Mouse (Mus musculus) liver, adult 2 months (tissue): ENCODE results near the gene Arhgap42. TPM values are rescaled to one million over a fixed set of nuclear protein-coding genes. Genes with fewer than 3 reads are reported as not detected.

ENCODE experiments used
- DNase-seq: peaks from one replicate; pipeline ENCODE4 v3.0.0-alpha.2; 2011; ENCODE audit warnings: low read depth, low spot score; ENCODE audit errors: extremely low read depth
- H3K27ac ChIP-seq: fragments of 200-500 bp; replicated peaks from 2 replicates; pipeline ENCODE4 v1.5.1; 2012; ENCODE audit warnings: low read depth, mild to moderate bottlenecking, control low read depth, inconsistent platforms, low read length; ENCODE audit not compliant: insufficient read depth
- H3K27me3 ChIP-seq: fragments of 200-500 bp; 2 replicates; pipeline ENCODE4 v1.6.1; 2012; ENCODE audit warnings: mild to moderate bottlenecking, moderate library complexity, low read length, inconsistent platforms; ENCODE audit not compliant: control insufficient read depth, insufficient read depth
- H3K36me3 ChIP-seq: fragments of 200-500 bp; 2 replicates; pipeline ENCODE4 v1.6.1; 2012; ENCODE audit warnings: low read length, inconsistent platforms; ENCODE audit not compliant: control insufficient read depth, insufficient read depth
- H3K4me1 ChIP-seq: fragments of 200-500 bp; 2 replicates; pipeline ENCODE4 v1.6.1; 2011; ENCODE audit warnings: low read length; ENCODE audit not compliant: control insufficient read depth, insufficient read depth
- H3K4me3 ChIP-seq: fragments of 200-500 bp; 2 replicates; pipeline ENCODE4 v1.5.1; 2011; ENCODE audit warnings: low read depth, mild to moderate bottlenecking, control low read depth, low read length, moderate library complexity; ENCODE audit not compliant: insufficient read depth
- H3K79me2 ChIP-seq: fragments of 200-500 bp; 2 replicates; pipeline ENCODE4 v1.6.1; 2012; ENCODE audit warnings: inconsistent platforms, mild to moderate bottlenecking, low read length, moderate library complexity; ENCODE audit not compliant: control insufficient read depth, insufficient read depth
- H3K9ac ChIP-seq: fragments of 200-500 bp; 2 replicates; pipeline ENCODE4 v1.6.1; 2012; ENCODE audit warnings: low read depth, mild to moderate bottlenecking, control low read depth, inconsistent platforms, low read length
- CTCF ChIP-seq: fragments of 200-500 bp; IDR thresholded peaks from 2 replicates; pipeline ENCODE4 v1.5.1; 2011; ENCODE audit warnings: low read depth, low read length, control low read depth
- POLR2A ChIP-seq: fragments of 200-500 bp; IDR thresholded peaks from 2 replicates; pipeline ENCODE4 v1.6.1; 2011; ENCODE audit warnings: low read length, control low read depth; ENCODE audit not compliant: insufficient read depth; ENCODE audit errors: extremely low read depth
- WGBS: fragments of 180-500 bp; shearing (Covaris S2); methylation state at CpG from one replicate; pipeline ENCODE4 v1.1.7; 2018; 5-methylcytosine and 5-hydroxymethylcytosine counted together
- polyA plus RNA-seq: library from polyadenylated mRNA; depleted of rRNA; stranded (reverse); fragments of >200 nt; gene quantifications from 2 replicates; pipeline ENCODE4 v1.2.3, GENCODE M21; 2012
- total RNA-seq: library from RNA; depleted of rRNA; stranded (reverse); fragments of >200 nt; gene quantifications from 2 replicates; pipeline ENCODE4 v1.2.3, GENCODE M21; 2014

Gene Arhgap42
- total and polyA plus RNA-seq, 2 experiments, result 21.8 to 28.1 TPM

- no peak overlapping the region for H3K4me3 ChIP-seq
- H3K36me3 ChIP-seq, result no peaks in the 10 kb centered on the region
- H3K4me1 ChIP-seq, result peaks cover 22% of the 10 kb centered on the region
- peaks cover 26% of the 10 kb centered on the region for H3K79me2 ChIP-seq
- no peaks in the 10 kb centered on the region for H3K27me3 ChIP-seq
- 14% methylated on average over 1 of the region's 1 CpGs for WGBS
- peak overlapping the region; percentile 91 for H3K27ac ChIP-seq
- peak; percentile 96 for DNase-seq
- TF ChIP-seq CTCF (no peak), POLR2A (no peak)
- no peak overlapping the region for H3K9ac ChIP-seq
Observed at GRCm38 (mm10) chr9:9096761-9097160, 142.1 kb downstream of the Arhgap42 start.

GRCm38 (mm10) chr9:9093096-9093495 is 145.8 kb downstream of the Arhgap42 start:
- Histone ChIP-seq H3K27ac (no peak overlapping the region), H3K79me2 (peaks cover 24% of the 10 kb centered on the region), H3K4me1 (peaks cover 20% of the 10 kb centered on the region), H3K36me3 (no peaks in the 10 kb centered on the region), H3K27me3 (no peaks in the 10 kb centered on the region), H3K4me3 (no peak overlapping the region), H3K9ac (no peak overlapping the region)
- TF ChIP-seq CTCF (no peak), POLR2A (no peak)
- WGBS, result 76% methylated on average over 1 of the region's 1 CpGs
- DNase-seq, result no peak

DNA sequence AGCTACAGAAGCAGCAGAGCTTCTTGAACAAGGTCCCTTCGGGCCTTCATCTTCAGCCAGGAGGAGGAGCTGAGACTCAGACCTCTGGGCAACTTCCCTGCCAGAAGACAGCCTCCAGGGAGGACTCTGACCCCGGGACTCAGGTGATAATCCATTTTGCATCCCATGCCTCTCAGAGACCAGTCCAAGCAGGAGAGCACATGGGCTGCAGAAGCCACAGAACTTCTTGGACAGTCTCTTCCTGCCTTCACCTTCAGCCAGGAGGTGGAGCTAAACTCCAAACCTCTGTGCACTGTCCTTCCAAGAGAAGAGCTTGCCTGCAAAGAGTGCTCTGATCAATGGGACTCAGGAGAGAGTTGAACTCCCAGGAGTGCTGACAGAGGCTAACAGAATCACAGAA is 155.5 kb downstream of the Arhgap42 start:
- Histone ChIP-seq H3K27me3 (no peaks in the 10 kb centered on the region), H3K9ac (no peak overlapping the region), H3K4me3 (no peak overlapping the region), H3K79me2 (peaks cover 19% of the 10 kb centered on the region; the same call in 1 of the 2 replicates), H3K27ac (no peak overlapping the region), H3K4me1 (peaks cover 2% of the 10 kb centered on the region), H3K36me3 (no peaks in the 10 kb centered on the region)
- 55% methylated on average over 2 of the region's 2 CpGs for WGBS
- peak; percentile 59 for DNase-seq
- TF ChIP-seq POLR2A (no peak), CTCF (peak; percentile 45; the same call in 1 of the 2 replicates)

DNA sequence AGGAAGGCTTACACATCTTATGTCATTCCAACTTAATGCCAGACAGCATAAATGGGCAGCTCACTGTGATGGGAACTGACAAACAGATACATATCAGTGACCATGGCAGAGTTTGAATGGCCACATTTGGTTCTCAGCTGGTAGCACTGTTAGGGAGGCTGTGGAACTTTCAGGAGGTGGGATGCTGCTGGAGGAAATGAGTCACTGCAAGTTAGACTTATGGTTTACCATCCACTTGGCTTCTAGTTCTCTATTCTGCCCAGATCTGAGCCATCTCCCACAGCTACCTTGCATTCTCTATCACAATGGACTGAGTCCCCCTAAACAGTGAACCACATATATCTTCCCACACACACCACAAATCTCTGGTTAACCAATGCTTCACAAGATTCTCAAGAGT is 186.0 kb downstream of the Arhgap42 start:
- no peak for TF ChIP-seq POLR2A
- TF ChIP-seq CTCF, result no peak
- no peak for DNase-seq
- Histone ChIP-seq H3K9ac (no peak overlapping the region), H3K27me3 (no peaks in the 10 kb centered on the region), H3K79me2 (peaks cover 4% of the 10 kb centered on the region), H3K27ac (no peak overlapping the region), H3K4me3 (no peak overlapping the region), H3K36me3 (peaks cover 15% of the 10 kb centered on the region), H3K4me1 (no peaks in the 10 kb centered on the region; the same call in 1 of the 2 replicates)

DNA sequence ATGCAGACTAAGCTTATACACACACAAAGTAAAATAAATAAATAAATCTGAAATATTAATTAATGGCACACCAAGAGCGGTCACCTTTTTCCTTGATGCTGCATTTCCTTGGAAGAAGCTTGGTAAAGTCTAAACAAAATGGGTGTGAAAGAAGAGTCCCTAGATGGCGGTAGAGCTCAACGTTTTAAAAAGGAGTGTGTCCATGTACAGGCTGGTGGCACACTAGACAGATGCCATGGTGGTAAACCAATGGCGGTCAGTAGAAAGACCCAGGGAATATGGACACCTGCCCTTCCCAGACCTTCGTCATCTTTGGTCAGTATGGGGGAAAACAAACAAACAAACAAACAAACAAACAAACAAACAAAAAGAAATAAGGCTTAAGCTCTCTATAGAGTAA is 187.7 kb downstream of the Arhgap42 start:
- TF ChIP-seq POLR2A, result no peak
- TF ChIP-seq CTCF, result no peak
- 42% methylated on average over 5 of the region's 5 CpGs for WGBS
- H3K4me3 ChIP-seq, result no peak overlapping the region
- peaks cover 27% of the 10 kb centered on the region for H3K36me3 ChIP-seq
- H3K27me3 ChIP-seq, result no peaks in the 10 kb centered on the region
- no peak overlapping the region for H3K27ac ChIP-seq
- H3K79me2 ChIP-seq, result peaks cover 4% of the 10 kb centered on the region
- DNase-seq, result peak; percentile 53
- no peaks in the 10 kb centered on the region; the same call in 1 of the 2 replicates for H3K4me1 ChIP-seq
- H3K9ac ChIP-seq, result no peak overlapping the region

DNA sequence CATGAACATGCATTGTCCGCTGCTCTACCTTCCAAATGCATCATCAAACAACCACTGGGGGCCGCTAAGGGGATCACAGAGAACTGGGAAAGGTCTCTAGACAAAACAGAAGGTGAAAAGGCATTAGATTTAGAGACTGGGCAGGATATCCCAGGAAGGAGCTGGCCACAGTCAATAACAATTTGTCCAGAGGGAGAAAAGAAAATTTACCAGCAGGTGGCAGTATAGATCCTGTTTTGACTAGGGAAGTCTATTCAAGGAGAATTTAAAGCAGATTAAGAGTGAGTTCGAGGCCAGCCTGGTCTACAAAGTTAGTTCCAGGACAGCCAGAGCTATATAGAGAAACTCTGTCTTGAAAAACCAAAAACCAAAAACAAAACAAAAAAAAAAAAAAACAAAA is 189.7 kb downstream of the Arhgap42 start:
- H3K79me2 ChIP-seq, result peaks cover 4% of the 10 kb centered on the region
- peak; percentile 58 for DNase-seq

More for the DNA sequence above, 189.7 kb downstream of the Arhgap42 start:
- Histone ChIP-seq H3K27ac (no peak overlapping the region), H3K4me3 (no peak overlapping the region), H3K9ac (no peak overlapping the region), H3K27me3 (no peaks in the 10 kb centered on the region), H3K36me3 (peaks cover 43% of the 10 kb centered on the region), H3K4me1 (no peaks in the 10 kb centered on the region; the same call in 1 of the 2 replicates)
- WGBS, result 41% methylated on average over 3 of the region's 3 CpGs
- TF ChIP-seq CTCF, result no peak
- TF ChIP-seq POLR2A, result no peak
